Mouse (Mus musculus): Measurements from ENCODE around the gene Dok5.

Gene Dok5

GRCm38 (mm10) chr2:170795242-170795641, 63.6 kb downstream of the Dok5 start:
- DNase-seq (ENCODE audit: low spot score) = no peak

- DNase-seq (ENCODE audit: low spot score) = no peak
These were observed 71.4 kb downstream of the Dok5 start for GRCm38 (mm10) chr2:170802984-170803383.

GRCm38 (mm10) chr2:170807555-170808258, 76.1 kb downstream of the Dok5 start:
- DNase-seq (ENCODE audit: low spot score) = no peak

- no peak for DNase-seq (ENCODE audit: low spot score)
These were observed 76.7 kb downstream of the Dok5 start for GRCm38 (mm10) chr2:170808259-170808789.

DNA sequence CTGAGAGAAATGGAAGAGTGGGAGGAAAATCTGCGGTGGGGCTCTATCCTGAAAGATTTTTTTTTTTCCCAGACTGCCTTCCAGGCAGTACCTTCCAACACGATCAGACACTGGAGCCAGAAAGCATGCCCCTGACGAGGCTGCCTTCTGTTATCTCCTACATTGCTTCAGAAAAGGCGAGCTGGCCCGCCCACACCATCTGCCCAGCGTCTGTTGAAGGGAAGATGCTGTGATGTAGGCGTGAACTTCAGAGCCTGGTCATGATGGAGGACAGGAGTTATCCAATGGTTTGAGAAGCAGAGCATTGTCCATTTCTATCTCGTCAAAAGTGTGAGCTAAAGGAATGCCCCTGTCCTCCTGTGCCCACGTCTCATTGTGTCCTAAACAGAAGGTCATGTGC, 79.7 kb downstream of the Dok5 start:
- peak; percentile 29 for DNase-seq (ENCODE audit: low spot score)

DNA sequence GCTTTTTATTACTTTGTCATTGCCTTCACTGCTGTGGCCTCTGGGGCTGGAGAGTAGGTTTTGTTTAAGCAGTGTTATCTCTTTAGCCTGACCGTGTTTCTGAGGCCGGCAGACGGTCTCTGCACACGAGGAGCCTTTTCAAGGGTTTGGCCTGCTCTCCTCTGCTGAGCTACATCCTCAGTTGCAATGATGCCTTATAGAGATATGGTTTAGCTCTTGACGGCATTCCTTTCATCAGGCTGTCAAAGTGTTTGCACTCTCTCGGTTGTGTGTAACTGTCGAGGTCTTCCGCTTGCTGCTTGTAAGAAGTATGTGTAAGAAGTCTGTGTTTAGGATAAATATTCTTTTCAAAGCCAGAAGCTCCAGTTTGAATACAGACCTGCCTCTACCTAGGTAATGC, 84.7 kb downstream of the Dok5 start:
- no peak for DNase-seq (ENCODE audit: low spot score)

DNA sequence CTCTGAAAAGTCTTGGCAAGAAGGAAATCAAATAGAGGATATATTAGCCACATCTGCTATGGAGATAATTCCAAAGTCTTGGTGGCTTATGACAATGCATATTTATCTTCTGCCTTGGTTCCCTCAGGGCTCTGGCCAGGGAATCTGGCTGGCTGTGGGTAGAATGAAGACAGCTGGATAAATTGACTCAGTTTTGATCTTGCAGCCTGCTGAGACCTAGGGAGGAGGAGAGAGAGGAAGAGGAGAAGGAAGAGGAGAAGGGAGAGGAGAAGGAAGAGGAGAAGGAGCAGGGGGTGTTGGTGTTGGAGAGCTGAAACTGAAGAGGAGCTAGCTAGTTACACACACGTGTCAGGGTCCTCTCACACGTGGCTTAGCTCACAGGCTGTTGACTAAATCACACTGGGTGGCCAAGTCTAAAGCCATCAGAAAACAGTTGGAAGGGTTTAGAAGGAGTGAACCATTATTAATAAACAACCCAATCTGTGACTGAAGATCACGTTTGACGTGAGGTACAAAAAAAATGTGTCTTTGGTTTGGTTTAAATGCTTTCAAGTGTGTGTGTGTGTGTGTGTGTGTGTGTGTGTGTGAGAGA, 85.6 kb downstream of the Dok5 start:
- no peak for DNase-seq (ENCODE audit: low spot score)

GRCm38 (mm10) chr2:170826821-170827441, 95.3 kb downstream of the Dok5 start:
- DNase-seq (ENCODE audit: low spot score) = no peak

DNA sequence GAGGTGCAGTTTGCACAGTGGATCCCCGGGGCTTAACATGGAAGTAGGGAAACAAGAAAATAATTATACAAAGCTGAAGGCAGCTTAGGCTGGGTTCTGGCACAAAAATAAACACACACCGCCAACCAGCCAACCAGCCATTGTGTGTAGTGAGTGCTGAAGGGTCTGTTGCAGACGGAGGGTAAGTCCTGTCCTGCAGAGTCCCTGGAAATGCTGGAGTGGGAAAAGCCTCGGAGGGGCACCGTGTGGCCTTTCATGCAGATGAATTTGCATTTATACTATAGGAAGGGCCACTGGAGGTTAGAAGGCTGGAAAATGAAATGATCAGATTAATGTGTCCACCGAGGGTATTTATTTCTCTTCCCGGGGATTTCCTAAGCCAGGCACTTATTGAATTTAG, 97.2 kb downstream of the Dok5 start:
- no peak for DNase-seq (ENCODE audit: low spot score)

GRCm38 (mm10) chr2:170829191-170829611, 97.6 kb downstream of the Dok5 start:
- DNase-seq (ENCODE audit: low spot score) = no peak

DNA sequence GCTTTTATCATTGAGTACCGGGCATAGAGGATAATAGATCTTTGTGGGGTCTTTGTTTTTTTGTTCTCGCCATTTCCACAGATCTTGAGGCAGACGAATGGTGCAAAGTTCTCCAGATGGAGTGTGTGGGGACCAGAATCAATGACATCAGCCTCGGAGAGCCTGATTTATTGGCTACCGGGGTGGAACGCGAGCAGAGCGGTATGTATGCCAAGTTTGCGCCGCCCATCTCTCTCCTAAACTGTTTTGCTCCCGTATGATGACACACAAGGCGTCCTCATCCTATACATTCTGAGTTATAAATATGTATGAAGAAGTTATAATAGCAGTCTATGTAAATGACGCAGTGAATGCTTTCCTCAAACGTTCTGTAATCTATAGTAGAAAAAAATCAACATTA, 98.4 kb downstream of the Dok5 start:
- no peak for DNase-seq (ENCODE audit: low spot score)

DNA sequence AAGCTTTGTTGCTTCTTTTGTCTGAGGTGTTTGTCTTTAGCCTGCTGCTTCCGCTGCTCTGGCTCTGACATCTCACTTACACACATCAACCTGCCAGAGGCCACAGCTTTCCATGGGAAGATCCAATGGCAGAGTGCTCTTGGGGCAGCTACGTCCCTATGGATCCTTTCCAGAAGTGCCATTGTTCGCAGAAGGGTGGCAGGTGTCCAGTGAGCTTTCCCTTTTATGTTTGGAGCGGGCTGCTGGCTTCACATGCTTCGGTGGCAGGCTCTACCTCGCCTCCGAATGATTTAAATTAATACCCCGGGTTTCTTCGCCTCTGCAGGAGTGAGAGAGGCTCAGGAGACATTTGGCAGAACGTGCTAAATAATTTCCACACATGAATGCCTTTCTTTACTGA, 105.3 kb downstream of the Dok5 start:
- peak; percentile 21 for DNase-seq (ENCODE audit: low spot score)

DNA sequence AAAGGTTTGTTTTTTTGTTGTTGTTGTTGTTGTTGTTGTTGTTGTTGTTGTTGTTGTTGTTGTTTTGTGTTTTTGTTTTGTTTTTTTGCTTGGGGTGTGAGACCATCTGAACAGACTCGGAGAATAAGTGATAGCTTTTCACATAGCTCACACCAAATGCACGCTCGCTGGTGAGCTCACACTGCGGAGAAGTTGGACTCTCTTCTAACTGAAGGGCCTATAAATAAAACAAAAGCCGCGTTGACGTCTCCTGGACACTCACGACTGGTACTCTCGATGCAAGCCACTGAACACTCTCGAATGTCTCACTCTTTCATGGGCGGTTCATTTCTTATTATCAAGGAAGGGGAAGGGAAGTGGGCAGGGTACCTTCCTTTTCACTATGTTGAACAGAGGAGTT, 105.8 kb downstream of the Dok5 start:
- DNase-seq (ENCODE audit: low spot score) = no peak

DNA sequence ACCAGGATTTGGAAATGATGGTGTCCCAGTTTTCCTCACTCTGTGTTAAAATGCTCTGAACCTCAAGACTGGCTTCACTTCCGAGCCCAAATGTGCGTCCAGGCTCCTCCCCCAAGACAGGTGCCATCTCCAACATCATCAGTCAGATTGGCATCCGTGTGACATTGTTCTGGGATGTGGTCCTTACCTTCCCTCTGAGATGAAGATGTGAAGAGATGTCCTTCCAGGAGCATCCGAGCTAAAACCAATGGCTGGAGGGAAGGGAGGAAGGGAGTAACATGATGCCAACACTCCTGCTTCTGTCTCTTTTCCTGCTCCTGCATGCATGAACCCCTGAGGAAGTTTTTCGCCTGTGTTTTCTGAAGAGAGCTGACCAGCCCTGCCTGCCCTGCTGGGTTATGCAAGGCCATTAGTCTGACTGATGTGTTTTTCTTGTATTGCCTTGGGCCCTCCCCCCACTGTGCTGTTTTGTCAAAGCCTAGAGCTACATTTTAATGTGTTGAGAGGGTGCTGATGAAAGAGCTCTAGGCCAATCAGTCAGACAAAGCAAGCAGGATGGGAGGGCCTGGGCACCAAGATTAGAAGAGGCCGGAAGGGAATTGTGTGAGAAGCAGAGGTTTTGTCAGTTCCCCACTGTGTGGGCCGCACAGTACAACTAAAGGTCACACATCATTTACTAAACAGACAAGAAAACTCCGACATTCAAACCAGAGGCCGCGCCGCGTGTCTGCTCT, 106.4 kb downstream of the Dok5 start:
- DNase-seq (ENCODE audit: low spot score) = peak; percentile 29

GRCm38 (mm10) chr2:170841441-170841965, 109.9 kb downstream of the Dok5 start:
- no peak for DNase-seq (ENCODE audit: low spot score)

DNA sequence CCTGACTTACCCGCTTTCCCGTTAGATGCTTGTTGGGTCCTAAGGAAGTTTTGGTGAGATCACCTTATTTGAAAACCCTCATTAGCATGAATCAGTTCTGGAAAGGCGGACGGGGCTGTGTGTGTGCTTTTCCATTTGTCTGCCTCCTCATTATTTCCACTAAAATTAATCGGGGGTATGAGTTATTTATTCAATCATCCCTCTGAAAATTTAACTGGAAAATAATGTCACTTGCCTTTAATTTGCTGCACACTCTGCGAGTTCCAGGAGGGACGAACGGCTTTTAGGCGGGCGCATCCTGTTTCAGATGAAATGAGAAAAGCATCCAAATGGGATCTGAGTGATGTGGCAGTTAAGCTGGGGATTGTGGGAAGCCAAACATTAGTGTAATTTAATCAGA, 113.9 kb downstream of the Dok5 start:
- no peak for DNase-seq (ENCODE audit: low spot score)

- DNase-seq (ENCODE audit: low spot score) = no peak
These were observed 118.5 kb downstream of the Dok5 start for GRCm38 (mm10) chr2:170850058-170850457.

GRCm38 (mm10) chr2:170852337-170852736, 120.7 kb downstream of the Dok5 start:
- DNase-seq (ENCODE audit: low spot score) = no peak

DNA sequence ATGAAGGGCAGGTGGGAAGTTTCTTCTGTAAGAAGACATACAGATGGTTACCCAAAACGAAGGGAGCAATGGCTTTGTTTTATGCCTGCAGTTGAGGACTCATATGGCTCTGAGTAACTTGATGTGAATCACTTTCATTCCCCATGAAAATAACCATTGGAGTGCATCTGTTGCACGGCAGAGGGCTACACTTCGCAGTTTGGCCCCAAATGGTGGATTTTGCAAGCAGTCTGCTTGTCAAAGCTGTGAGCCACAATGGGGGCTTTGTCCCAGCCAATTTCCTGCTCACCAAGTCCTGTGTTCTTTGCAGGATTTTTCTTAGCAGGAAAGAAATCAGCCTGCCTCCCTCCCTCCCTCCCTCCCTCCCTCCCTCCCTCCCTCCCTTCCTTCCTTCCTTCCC, 123.6 kb downstream of the Dok5 start:
- DNase-seq (ENCODE audit: low spot score) = no peak

DNA sequence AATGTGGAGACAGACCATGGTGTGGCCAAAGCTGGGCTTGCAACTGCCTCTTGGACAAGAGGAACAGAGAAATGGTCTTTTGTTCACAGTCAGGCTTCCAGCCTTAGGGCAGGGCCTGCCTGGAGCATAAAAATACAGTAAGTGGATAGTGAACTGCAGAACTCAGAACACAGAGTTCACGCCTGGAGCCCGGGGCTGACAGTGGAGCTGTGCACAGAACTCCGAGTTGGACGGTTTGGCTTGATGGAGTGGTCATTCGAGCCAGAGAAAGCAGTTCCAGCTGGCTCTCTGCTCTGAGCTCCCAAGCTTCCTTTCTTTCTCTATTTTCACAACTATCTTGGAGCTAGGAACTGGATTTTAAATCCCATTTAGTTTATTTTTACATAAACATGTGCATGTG, 124.5 kb downstream of the Dok5 start:
- DNase-seq (ENCODE audit: low spot score) = no peak

DNA sequence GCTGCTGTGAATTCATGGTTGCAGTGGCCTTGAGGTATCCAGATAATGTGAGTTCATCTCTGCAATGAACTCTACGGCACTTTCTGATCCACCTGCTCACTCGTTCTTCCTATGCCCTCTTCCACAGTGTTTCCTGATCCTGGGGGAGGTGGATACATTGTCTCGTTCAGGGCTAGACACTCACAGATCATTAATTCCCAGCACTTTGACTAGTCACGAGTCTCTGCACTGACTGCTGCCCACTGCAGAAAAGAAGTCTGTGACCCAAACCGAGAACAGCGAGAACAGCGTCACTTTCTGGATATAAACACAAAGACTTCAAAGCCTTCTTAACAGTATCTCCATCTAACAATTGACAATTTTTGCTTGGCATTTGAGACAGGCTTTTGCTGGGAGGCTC, 125.9 kb downstream of the Dok5 start:
- no peak for DNase-seq (ENCODE audit: low spot score)

GRCm38 (mm10) chr2:170858640-170859039, 127.0 kb downstream of the Dok5 start:
- no peak for DNase-seq (ENCODE audit: low spot score)

All from retina, embryonic 14.5 days (tissue).